Mouse (Mus musculus) ES-E14 (cell line): ENCODE measurements at regions not wholly inside any gene's neighbourhood (a gene's known extent, or its start where the extent isn't known, plus 50 kb on each side); places are given as distances from the start of the nearest gene placed in this dataset.

ENCODE experiments used
- CHD2 ChIP-seq: IDR thresholded peaks from 2 replicates; pipeline ENCODE4 v1.6.1; 2014; ENCODE audit warnings: mild to moderate bottlenecking, low read depth, low read length, inconsistent platforms
- HCFC1 ChIP-seq: IDR thresholded peaks from 2 replicates; pipeline ENCODE4 v1.6.1; 2012; ENCODE audit warnings: low read length, inconsistent platforms, borderline replicate concordance; ENCODE audit not compliant: insufficient read depth
- ZNF384 ChIP-seq: IDR thresholded peaks from 2 replicates; pipeline ENCODE4 v1.6.1; 2012; ENCODE audit warnings: low read depth, low read length, inconsistent platforms

GRCm38 (mm10) chr11:17639922-17640321 is 313.8 kb downstream of the Etaa1 start:
- no peak for TF ChIP-seq ZNF384
- TF ChIP-seq HCFC1: no peak
- no peak for TF ChIP-seq CHD2
